Mouse (Mus musculus) heart, adult 9 months (tissue): ENCODE data around the gene Cst11.
"Not testable (repeated sequence)": the region's sequence is repeated elsewhere in the genome, so short reads cannot be mapped to it uniquely, and the experiment has no call there.

Experiments
- DNase-seq, 2 experiments: peaks; one replicate each; pipeline ENCODE4 v3.0.0; 2022; ENCODE audit warnings: low spot score in 2 of 2

The Cst11 gene

DNA sequence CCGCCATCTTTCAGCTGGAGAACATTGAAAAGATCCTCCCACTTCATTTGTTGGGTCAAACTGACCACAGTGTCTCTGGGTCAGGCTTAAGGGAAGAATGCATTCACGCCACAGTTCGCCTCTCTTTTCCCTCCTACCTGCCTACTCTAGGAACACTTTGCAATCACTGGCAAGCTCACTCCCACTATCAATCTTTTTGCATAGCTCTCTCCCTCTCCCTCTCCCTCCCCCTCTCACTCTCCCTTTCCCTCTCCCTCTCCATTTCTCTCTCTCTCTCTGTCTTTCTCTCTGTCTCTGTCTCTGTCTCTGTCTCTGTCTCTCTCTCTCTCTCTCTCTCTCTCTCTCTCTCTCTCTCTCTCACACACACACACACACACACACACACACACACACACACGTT is at the start of gene Cst11:
Gene Cst11, minus strand, starts transcription at position 101 of the 400 bp plus-strand sequence.
- DNase-seq: not testable (repeated sequence)

DNA sequence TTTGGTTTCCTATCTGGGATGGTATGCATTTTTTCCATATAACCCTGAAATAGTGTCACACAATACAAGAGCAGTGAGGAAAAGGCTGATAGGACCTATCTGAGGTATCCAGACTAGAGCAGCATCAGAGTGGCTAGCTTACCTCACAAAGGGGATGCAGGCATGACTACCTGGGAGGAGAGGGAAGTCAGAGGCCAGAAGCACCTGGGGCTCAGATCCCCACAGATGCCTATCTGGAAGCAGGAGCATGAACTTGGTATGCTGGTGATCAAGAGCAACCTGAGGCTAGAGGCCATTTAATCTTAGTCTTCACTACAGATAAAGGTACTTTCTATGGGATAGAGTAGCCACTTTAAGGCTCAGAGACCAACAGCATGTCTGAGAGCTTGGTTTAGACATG is 48.6 kb upstream of the Cst11 start, which contains the start of gene Cst13:
Gene Cst13, plus strand, starts transcription at position 173 of the 400 bp plus-strand sequence.
- DNase-seq: no peak

DNA sequence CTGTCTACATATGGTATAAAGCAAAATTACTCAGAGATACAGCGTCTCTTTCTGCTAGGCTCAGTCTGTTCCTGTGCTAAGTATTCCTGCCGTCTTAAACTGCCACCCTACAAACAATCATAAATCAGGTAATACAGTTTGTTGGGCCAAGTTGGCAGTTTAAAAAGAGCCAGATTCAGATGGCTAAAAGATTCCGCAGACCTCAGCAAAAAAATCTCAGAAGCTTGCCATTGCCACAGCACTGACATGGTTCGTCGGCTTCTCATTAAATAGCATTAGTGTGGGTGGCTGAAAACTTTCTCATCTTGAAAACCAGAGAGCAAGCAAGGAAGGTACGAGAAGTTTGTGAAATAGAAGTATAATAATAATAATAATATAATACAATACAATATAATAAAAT is 35.4 kb upstream of the Cst11 start:
- no peak for DNase-seq

DNA sequence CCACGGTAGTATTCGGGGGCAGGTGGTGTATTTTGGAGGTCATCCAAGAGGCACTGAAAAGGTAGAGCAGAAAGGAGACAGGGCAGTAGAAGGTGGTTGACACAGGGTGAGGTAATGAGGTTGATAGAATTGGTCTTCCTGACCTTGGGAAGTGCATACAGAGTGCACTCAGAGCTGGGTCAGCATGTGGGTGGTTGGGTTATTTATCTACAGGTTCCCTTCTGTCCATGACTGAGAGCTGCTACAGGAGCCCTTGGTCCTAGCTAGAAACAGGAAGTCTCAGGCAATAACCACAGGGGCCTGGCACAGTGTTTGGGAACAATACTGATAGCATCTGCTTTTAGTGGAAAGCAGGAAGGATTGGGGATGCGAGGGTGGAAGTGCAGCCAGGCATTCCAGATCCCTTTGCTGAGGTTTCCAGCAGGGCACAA is 30.2 kb upstream of the Cst11 start:
- DNase-seq: peak in 1 of 2 experiments; percentile 3

DNA sequence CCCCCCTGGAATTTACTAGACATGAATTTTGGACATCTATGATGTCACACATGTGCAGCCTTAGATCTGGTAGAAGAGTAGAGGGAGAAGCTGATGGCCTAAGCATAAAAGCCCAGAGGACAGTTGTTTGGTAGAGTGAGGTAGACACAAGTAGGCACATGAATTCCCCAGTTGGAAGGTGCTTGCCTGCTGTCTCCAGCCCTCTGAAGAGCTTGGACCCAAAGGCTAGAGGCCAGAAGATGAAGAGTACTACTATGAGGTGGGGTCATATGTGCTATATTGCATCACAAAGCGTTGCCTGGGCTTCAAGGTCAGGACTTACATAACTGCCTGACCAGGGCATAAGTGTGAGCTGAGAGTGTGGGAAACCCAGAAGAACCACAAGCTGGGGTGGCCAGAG is 27.2 kb upstream of the Cst11 start, which contains the start of gene Cst8:
Gene Cst8, plus strand, starts transcription at position 301 of the 400 bp plus-strand sequence.
- no peak for DNase-seq

DNA sequence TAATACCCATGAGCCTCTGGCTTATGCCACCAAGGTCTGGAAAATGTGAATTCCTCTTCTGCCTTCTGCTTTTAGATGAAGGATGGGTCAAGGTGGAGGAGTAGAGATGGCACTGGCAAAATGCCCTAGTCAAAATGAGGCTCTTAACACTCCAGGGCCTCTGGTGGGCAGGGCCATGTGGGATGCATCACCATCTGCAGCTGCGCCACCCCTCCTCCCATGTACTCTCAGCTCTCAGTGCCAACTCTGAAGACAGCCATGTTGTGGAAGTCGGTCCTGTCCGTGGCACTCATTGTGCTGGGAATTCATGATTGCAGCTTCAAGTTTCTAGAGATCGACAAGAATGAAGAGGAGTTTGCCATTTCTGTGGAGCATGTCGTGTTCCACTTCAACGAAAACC is 17.8 kb upstream of the Cst11 start, which contains the start of gene Cst12:
Gene Cst12, plus strand, starts transcription at position 220 of the 400 bp plus-strand sequence.
- DNase-seq: no peak

DNA sequence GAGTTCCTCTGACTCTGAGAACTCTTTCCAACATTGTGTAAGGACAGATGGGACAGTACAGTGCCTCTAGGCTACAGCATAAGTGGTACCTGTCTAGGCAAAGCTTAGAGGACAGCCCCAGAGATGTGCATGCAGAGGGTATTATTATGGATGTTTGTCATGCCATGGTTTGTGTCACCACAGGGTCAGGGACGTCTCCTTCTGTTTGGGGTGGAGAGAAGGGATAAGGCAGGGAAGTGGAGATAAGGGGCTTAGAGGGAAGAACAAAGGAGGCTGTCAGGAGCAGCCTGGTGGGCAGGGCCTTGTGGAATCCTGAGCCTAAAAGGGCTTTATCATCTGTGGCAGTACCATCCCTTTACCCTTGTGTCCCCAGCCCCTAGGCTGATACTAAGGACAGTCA is 10.4 kb upstream of the Cst11 start, which contains the start of gene 8030411F24Rik:
Gene 8030411F24Rik, plus strand, starts transcription at position 301 of the 400 bp plus-strand sequence.
- no peak for DNase-seq

DNA sequence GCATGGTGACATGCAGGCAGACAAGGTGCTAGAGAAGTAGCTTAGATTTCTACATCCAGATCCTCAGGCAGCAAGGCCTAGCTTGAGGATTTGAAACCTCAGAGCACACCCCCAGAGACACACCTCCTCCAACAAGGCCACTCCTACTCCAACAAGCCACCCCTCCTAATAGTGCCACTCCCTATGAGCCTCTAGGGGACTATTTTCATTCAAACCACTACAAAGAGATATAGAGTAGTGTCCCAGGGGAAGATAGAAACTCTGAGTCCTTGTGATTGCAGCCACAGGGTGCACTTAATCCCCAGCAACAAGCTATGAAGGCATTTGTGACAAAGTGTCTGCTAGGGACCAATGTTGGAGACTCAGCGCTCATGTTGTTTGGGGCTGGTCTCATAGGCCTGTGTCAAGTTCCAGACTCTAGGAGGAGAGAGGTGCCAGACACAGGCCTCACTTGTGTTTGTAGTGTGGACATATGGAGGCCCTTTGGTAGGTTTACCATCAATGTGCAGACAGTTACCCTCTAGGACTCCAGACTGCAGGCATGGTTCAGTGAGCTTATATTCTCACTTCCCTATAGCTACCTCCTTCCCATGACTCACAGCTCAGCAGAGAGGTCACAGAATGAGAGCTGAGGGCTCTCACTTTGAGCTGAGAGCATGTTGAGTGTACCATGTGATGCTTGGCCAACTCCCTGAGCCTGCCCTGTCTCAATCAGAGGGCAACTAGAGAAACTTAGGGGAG is 7.5 kb downstream of the Cst11 start:
- DNase-seq: no peak

DNA sequence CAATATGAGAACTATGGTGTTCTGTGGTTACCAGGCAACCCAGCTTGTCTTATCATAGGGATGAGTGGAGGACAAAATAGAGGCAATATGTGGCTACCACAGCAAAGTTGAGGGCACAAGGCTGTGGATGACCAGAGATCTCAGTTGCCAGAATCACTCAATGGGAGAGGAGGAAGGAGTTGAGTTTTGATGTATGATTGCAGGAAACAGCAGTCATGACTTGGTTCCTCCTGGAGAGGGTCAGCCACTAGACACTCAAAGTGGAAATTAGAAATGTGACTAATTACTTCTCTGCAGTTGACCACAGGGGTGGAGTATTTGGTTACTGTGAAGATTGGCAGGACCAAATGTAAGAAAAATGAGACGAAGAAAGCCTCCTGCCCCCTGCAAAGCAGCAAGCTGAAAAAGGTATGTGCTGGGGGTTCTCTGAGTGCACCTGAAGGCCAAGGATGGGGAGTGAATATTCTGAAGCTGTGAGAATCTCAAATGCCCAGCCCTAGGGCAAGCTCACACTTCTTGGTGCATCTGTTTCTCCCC is 16.9 kb downstream of the Cst11 start:
- no peak for DNase-seq

DNA sequence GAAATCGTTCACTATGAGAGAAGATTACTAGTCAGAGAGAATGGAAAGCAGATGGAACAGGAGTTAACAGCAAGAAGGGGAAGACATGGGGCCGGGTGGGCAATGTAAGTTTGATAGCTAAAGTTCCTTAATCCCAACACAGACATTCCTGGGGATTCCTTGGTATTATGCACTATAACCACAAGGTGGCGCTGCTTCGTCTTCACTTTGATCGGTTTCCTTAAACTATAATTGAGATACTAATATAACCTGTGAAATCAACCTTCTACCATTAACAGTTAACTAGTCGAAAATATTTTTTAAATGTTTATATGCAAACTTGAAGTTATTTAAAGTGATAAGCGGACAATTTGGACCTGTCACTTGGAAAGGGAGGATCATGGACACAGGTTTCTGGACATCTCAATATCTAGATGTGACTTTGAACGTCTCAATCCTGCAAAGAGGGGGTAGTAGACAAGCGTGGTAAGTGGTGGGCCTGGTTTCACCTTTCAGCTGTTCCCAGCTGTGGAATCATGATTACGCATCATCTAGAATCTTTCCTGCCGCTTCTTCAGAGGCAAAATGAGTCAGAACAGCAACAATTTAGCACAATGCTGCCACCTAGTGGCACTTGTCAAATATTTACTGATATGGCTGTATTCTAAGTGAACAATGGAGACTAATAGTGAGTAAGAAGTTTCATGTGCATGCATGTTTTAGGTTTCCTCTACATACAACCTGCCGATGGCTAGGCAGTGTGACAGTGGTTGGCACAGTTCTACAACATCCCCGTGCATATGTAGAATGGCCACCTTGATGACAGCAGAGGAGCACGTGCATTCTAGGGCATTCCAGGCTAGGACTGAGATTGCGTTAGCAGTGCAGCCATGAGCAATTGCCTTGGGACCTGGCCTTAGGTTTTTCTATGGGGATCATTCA is 19.1 kb downstream of the Cst11 start:
- peak; percentile 19 to 76 for DNase-seq

DNA sequence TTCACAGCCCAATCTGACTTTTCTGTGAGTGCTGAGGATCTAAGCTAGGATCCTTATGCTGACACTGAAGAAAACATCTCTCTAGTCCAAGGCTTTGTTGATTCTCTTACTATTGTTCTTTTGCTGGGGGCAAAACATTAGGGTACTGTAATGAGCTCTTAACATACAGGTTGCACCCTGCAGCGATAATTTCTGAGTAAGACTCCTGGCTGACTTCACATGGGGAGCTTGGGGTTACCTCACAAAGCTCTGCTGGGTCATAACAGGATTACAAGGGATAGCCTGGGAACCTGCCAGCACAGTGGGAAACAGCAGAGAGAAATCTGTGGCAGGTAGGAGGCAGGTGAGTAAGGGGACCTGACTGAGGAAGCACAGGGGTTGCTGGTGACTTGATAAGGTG is 21.2 kb downstream of the Cst11 start, which contains the start of gene Cstl1:
Gene Cstl1, plus strand, starts transcription at position 301 of the 400 bp plus-strand sequence.
- DNase-seq: no peak

DNA sequence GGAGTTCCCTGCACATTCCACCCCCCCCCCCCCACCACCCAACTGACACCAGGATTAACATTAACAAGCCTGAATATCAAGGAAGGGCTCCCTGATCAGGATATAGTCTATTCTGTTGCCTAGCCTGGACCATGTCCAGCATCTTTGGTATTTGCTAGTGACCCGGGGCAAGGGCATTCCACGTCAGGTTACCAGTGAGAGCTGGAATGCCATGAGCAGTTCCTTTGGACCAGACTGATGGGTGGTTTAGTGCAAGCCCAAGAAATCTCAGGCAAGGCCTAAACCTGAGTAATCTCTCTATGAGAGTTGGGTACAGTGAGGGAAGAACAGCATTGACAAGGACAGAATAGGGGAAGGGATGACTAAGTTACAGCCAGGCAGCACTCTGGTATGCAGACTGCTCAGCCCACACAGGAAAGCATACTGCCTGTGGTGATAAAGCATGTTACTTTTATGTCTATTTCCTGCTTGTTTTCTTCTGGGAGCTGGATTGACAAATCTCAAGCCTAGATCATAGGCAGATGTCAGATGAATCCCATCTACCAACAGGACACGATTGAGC is 27.4 kb downstream of the Cst11 start:
- no peak for DNase-seq

DNA sequence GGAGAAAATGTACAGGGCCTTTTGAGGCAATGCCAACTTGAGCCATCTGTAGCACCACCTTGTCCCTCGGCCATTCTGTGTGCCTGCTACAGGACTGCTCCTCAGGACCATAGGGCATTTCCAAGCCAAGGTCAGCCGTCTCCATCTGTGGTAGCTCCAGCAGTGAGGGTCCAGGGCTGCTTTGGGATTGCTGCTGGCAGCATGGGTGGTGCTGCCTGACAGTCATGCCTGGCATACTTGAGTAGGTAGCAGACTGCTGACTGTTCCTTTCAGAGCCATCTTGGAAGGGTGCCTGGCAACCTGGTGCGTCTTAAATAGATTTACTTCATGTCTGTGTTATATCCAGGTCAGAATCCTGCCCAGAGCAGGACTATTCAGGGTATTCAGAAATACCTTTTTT is 28.3 kb downstream of the Cst11 start:
- DNase-seq: no peak

DNA sequence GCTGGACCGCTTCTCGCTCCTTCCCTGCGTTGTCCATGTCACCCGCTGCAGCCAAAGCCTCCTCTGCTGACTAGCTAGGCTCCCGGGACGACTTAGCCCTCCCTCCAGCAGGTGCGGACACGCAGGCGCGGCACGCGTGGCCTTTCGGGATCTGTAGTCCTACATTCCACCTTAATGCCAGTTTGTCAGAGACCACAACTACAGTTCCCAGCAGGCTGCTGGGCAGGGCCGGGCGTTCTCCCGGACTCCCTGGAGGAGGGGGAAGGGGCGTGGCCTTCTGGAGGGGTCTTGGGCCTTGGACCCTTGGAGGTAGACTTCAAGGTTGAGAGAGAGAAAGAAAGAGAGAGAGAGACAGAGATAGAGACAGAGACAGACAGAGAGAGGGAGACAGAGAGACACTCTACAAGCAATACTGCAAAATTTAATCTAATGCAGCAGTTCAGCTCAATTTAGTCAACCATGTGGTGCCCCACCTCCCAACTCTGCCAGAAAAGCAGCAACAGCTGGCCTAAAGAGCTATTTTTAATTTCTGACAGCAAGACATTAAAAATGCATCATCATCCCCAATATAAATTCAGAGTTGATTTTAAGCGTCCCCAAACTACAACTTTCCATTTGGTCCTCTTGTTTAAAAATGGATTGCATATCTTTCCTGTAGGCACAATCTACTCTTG is 38.8 kb downstream of the Cst11 start, which contains the start of gene Napb:
Gene Napb, minus strand, starts transcription at position 141 of the 674 bp plus-strand sequence.
- peak; percentile 94 to 96 for DNase-seq

DNA sequence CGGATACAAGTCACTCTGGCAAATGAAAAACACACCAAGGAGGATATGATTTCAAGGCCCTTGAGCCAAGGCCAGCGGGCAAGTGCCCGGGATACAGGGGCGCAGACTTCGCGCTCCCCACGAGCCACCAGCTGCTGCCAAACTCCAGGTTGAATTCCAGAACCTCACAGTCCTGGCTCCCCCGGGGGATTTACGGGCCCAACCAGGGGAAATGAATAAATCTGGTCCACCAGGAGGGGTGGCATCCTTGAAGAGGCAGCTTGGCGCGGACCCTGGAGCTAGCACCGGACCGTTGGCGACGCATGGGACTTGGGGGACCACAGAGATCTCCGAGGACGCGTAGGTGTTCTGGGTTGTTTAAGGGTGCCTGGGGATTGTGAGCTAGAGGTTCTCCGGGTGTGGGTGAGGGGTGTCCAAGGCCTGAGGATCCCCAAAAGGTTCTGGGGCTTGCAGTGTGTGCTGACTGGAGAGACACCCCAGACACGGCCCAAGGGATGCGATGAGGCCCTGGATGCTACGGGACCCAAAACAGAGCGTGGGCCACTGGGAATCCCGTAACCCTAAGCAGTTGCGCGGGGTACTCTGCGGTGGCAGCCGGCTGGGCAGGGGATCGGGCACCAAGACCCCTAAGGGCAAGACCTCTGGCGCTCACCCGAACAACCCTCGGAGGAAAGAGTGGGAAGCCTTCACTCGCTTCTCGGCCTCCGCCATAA is 39.5 kb downstream of the Cst11 start:
- DNase-seq: peak in 1 of 2 experiments; percentile 11

DNA sequence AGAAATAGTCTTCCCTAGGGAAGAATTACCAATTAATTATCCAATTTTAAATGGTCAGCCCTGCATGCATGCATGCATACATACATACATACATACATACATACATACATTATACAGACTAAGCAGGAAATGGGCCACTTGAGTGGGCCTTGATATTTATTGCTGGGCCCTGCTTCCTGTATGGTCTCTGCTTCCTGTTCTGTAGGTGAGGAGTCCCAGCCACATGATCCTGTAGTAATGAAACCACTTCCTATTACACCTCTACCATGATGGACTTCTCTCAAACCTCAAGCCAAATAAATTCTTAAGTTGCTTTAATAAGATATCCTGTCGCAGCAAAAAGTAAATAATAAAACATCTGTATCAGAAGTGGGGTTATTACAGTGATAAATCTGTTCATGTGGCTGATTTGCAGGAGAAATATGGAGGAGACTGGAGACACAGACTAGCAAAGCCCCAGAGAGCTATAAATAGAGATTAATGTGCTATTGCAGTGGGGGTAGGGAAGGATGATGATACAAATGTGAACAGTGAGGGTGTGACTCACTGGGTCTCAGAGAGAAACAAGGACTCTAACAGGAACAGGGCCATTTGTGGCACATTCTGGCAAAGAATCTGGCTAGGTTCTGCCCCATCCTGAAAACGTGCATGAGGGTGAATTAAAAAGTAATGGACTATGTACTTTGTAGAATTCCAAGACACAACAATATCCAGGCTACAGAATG is 51.9 kb downstream of the Cst11 start:
- no peak for DNase-seq
